Mouse (Mus musculus) testis, postnatal 10 days (tissue): ENCODE results near the gene Orc4.
"Not testable (repeated sequence)": the region's sequence is repeated elsewhere in the genome, so short reads cannot be mapped to it uniquely, and the experiment has no call there.

Source experiments
- DNase-seq: peaks from one replicate; pipeline ENCODE4 v3.0.0; 2021; ENCODE audit warnings: low spot score

The Orc4 gene

GRCm38 (mm10) chr2:48950252-48950315, at the start of gene Orc4:
Gene Orc4, minus strand, starts transcription at chr2:48950277.
- no peak for DNase-seq

- DNase-seq = no peak
These were observed 40.2 kb upstream of the Orc4 start for GRCm38 (mm10) chr2:48990322-48990721.

GRCm38 (mm10) chr2:48978920-48979319, 28.8 kb upstream of the Orc4 start:
- no peak for DNase-seq

DNA sequence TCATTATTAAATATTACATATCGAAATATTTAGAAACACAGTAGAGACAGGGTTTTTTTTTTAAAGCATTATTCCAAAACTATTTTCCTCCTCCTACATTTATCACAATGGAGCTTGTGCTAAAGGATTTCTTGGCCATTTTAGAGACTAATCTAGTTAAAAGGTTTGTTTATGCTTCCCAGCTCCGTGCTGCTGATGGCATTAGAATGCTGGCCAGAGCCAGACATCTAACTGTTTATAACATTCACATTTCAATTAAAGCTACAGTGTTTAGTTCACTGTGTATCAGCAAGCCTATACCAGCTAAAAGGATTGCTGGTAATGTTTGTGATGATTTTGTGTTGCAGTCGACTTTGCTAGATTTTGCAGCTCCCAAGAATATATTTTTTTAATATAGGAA, 6.5 kb upstream of the Orc4 start:
- no peak for DNase-seq

- no peak for DNase-seq
These were observed 321 bp upstream of the Orc4 start for GRCm38 (mm10) chr2:48950316-48950880.

- peak; percentile 62 for DNase-seq
These were observed 280 bp downstream of the Orc4 start for GRCm38 (mm10) chr2:48949743-48950251.

DNA sequence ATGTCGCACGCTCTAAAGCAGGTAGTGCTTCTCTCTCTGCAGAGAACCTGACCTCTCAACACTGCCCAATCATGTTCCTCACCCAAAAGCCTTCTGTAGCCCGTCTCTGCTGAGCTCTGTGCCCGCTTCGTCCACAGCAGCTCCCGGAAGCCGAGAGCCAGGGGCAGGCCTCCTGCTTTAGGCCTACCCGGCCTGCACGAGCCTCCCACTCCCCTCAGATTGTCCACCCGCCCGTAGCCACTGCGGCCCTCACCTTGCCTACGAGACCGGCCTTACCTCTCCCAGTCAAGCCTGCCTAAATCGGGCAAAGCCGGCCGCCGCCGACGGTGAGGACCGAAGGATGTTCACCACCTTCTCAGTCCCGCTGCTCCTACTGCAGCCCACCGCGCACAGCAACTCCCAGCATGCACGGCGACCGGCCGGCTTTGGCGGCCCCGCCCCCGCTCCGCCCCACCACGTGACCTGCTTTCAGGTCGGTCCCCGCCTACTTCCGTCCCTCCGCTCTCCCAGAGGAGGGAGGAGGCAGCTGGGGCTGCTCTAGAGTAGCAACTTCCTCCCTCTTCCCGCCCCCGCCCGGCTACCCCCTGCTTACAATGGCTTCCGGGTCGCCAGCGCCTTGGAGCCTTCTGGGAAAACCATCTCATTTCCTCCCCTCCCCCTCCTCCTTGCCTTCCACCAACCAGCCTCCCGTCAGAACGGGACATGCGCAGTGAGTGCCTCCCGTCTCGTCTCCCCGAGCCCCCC, 1.1 kb downstream of the Orc4 start, which contains the start of gene Mbd5:
Mbd5 (plus strand) TSS at position 668 of the 744 bp plus-strand sequence.
- DNase-seq = peak; percentile 100

DNA sequence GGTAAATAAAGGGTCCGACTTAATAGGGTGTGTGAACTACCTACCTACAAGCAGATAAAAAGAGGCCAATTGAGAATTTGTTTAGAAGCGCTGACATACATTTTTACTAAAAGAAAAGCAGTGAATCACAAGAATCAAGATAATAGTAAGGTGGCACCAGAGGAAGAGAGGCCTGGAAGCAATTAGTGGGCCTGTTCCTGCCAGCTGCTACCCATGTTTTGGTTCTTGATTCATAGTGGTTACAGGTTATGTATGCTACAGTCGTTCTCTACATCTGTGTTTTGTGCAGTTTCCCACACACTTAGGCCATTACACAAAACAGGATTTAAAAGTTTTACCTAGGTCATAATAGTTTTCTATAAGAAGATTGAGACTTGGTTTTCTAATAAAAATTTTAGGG, 2.3 kb downstream of the Orc4 start:
- DNase-seq = no peak

- DNase-seq = no peak
These were observed 15.0 kb downstream of the Orc4 start for GRCm38 (mm10) chr2:48935058-48935457.

GRCm38 (mm10) chr2:48915832-48916231, 34.2 kb downstream of the Orc4 start:
- no peak for DNase-seq

GRCm38 (mm10) chr2:48914185-48914584, 35.9 kb downstream of the Orc4 start:
- no peak for DNase-seq

DNA sequence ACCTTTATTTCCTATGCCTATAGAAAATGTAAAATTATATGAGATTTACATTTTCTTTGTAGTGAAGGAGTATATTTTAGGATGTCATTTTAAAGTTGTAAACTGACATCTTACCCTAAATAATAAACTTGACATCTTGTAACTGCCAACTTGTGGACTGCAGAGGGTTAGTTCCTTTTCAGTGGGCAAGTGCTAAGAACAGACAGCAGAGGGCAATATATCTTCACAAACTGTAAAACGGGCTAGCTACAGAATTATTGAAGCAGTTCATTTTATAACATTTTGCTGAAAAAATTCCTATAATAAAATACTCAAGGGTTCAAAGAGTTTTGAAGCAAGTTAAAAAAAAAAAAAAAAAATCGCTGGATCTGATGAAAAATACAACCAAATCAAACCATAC, 41.2 kb downstream of the Orc4 start:
- no peak for DNase-seq

DNA sequence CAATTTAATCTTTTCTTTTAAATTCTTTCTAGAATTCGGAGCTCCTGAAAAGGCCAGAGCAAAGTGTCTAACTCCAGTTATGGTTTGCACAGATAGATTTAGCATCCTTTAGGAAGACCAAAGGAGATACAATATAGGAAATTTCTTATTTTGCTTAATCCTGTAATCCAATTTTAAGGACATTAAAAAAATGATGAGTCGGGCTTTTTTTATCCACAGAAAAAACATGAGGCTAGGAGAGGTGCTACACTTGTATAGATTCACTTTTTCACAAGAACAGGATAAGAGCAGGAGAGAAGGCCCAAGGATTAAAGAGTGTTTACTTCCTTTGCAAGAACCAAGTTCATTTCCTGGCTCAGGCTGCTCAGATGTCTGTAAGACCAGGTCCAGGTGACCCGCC, 54.9 kb downstream of the Orc4 start:
- DNase-seq = no peak

- peak; percentile 69 for DNase-seq
These were observed 64.1 kb downstream of the Orc4 start for GRCm38 (mm10) chr2:48885945-48886344.

DNA sequence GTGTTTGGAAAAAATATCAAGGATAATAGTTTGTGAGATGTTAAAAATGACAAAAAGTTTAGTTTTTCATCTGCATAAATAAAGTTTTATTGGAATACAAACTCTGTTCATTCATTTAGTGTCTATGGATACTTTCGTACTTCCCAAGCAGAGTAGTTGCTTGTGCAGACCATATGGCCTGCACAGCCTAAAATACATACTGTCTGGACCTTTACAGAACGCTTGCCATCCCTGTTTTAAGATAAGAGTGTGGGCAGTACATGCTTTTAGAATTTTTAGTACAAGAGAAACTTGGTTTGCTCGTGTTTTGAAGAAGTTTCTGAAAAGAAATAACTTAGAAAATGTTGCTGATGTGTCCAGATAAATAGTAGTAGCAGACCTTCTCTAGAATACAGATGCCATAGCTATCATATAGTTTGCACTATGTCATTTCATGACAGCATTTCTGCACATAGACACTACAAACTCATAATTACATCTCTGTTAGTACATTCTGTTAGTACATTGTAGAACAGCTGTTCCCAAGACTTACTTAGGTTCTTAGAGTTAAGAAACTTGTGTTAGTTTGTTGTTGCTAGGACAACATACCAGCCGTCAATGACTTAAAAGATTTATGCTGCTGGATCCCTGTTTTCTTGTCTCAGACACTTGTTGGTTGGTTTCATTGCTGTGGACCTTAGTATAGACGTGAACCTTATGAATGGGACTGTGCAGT, 81.7 kb downstream of the Orc4 start:
- no peak for DNase-seq

- DNase-seq = not testable (repeated sequence)
These were observed 84.5 kb downstream of the Orc4 start for GRCm38 (mm10) chr2:48865596-48865995.
